Mouse (Mus musculus) gonadal fat pad, adult 2 months (tissue): ENCODE data around the gene Mfsd5. TPM values are rescaled to one million over a fixed set of nuclear protein-coding genes. Genes with fewer than 3 reads are reported as not detected.

Experiments
- DNase-seq: peaks from one replicate; pipeline ENCODE4 v3.0.0-alpha.2; 2012; ENCODE audit warnings: low read depth
- polyA plus RNA-seq: library from polyadenylated mRNA; depleted of rRNA; stranded (reverse); fragments of >200 nt; gene quantifications from 2 replicates; pipeline ENCODE4 v1.2.3, GENCODE M21; 2012; rRNA removed

The Mfsd5 gene
- polyA plus RNA-seq, 1 experiment, result 89.6 TPM

DNA sequence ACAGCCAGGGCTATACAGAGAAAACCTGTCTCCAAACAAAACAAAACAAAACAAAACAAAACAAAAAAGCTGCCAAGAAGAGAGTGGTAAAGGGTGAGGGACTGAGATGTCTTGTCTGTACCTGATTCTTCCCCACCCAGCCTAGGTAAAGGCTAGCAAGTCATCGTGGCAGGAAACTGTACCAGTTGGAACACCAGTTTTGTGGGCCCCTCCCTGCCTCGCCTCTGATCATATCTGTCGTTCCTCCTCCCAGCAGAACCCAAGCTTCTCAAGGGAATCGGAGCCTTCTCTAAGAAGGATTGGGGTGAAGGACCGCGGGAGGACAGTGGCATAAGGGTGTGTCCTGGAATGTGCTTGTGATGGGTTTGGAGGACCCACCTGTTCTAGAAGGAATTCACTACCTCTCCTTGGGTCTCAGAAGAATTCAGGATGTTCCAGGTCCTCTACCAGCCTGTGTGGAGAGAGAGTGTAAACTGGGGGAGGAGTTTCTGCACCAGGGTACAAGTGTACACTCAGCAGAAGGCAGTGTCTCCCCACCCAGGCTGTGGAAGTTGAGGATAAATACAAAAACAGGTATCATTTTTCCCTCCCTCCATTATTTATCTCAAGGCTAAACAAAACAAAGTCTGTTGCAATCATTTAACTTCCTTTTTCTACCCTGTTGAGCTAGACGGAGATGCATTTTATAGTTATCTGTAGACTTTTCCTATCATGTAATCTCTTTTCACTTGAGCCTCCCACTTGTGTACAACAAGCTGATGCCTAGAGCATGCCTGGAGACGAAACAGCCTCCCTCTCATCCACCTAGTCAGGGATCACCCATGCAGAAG, 3.4 kb downstream of the Mfsd5 start:
- no peak for DNase-seq

GRCm38 (mm10) chr15:102283648-102284047, 4.4 kb downstream of the Mfsd5 start:
- DNase-seq, result no peak

- no peak for DNase-seq
These were observed 8.1 kb downstream of the Mfsd5 start for GRCm38 (mm10) chr15:102287395-102287794.

- no peak for DNase-seq
These were observed 16.5 kb downstream of the Mfsd5 start, which contains the start of gene Espl1 for GRCm38 (mm10) chr15:102295633-102296367. Gene Espl1 (plus strand): TSS chr15:102296266.

DNA sequence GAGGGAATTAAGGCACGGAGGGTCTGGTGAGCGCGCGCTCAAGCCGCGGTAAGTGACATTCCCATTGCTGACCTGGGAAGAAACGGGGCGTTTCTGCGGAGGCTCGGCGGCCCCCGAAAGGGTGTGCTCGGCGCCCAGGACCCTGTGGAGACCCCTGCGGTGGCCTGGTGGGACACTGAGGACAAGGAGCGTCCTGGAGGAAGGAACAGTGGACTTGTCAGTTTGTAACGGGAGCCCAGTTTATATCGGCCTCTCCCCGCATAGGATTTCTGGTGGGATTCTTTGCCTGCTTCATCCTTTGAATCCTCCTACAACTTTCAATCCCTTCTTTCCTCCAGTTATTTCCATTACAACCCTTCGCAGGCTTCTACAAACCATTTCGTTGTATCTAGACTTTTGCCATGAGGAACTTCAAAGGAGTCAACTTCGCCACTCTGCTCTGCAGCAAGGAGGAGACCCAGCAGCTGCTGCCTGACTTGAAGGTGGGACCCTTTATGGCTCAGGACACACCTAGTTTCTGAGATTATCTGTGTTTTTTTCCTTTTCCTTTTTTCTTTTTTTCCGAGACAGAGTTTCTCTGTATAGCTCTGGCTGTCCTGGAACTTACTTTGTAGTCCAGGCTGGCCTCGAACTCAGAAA, 17.2 kb downstream of the Mfsd5 start:
- DNase-seq, result no peak

- DNase-seq, result no peak
These were observed 23.3 kb downstream of the Mfsd5 start for GRCm38 (mm10) chr15:102302542-102302941.

- DNase-seq, result no peak
These were observed 29.5 kb downstream of the Mfsd5 start for GRCm38 (mm10) chr15:102308717-102309116.

DNA sequence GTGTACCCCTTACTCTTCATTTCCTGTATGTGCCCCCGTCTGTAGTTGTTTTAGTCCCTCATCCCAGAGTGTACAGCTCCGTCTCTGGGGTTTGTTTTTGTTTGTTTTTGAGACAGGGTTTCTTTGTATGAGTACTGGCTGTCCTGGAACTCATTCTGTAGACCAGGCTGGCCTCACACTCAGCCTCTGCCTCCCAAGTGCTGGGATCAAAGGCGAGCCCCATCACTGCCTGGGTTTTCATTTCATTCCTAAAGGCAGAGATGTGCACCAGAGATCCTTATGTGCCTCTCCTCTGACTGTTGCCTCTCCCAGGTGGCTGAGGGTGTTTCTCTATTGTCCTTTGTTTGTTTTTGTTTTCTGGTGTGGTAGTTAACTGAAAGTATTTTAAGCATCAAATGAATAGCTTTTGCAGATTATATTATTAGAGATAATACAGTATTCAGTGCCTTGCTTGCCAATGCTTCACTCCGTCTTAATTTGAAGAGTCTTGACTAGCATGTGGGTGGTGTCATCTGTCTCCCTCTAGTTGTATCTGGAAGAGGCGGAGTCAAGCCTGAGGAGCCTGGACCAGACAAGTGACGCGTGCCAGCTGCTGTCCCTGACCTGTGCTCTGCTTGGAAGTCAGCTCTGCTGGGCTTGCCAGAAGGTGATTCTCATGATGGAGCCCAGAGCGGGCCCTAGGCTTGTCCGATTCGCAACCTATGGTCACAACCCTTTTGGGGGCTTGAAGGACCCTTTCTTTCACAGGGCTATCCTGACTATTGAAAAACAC, 31.0 kb downstream of the Mfsd5 start:
- no peak for DNase-seq

DNA sequence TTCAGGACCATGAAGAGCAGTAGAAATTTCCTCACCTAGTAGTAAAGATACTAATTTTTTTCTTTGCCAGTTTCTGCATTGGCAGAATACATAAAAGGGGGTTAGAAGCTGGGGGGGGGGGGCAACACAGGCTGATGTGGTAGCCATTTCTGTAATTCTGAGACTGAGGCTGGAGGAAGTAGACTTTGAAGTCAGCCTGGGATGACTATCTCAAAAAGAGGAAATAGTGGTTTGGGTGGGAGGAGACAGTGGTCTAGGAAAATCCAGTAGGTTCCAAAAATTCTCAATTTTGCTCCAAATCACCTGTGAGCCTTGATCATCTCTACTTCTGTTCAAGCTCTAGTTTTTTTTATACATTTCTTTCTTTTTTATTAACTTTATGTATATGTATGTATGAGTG, 32.2 kb downstream of the Mfsd5 start:
- no peak for DNase-seq

DNA sequence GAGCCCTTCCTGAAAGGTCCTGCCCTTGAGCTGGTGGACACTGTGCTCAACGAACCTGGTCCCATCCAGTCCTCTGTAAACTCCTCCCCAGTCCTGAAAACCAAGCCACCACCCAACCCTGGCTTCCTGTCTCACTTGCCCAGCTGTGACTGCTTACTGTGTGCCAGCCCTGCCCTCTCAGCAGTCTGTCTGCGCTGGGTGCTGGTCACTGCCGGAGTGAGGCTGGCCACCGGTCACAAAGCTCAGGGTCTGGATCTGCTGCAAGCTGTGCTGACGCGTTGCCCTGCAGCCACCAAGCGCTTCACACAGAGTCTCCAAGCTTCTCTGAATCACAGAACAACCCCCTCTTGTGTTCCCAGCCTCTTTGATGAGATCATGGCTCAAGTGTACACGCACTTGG, 36.0 kb downstream of the Mfsd5 start:
- no peak for DNase-seq

- DNase-seq, result no peak
These were observed 37.0 kb downstream of the Mfsd5 start for GRCm38 (mm10) chr15:102316263-102316662.

DNA sequence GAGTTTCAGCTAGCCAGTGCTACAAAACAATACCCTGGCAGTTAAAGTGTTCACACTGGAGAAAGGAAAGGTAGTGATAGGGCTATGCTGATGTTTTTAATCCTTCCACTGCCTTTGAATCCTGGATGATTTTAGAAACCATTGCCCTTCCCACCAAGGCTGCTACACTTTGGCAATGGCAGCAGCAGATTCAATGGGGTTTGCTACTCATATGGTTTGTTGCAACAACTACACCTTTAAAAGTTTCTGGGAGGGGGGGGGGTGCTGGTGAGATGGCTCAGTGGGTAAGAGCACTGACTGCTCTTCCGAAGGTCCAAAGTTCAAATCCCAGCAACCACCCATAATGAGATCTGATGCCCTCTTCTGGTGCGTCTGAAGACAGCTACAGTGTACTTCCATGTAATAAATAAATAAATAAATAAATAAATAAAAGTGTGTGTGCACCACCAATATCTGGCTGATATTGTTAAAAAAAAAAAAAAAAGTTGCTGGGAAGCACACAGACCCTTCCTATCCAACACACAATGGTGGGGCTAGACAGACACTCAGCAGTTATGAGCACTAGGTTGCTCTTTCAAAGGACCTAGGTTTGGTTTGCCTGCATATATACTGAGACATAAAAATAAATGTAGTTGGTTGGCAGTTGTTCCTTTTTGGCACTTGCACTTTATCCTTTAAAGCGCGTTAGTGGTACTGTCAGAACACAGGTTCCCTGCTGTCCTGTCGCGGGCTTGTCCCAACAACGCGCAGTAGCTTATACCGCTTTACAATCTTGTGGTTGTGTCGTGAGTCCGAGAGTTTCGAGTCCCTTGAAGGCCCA, 45.6 kb downstream of the Mfsd5 start:
- DNase-seq, result no peak

- no peak for DNase-seq
These were observed 46.8 kb downstream of the Mfsd5 start, which contains the start of gene Pfdn5 for GRCm38 (mm10) chr15:102326022-102326576. Gene Pfdn5 (plus strand): TSS chr15:102326116.

GRCm38 (mm10) chr15:102326892-102327291, 47.6 kb downstream of the Mfsd5 start:
- DNase-seq, result no peak

Other genes starting within 250 kb of the Mfsd5 start
- gene Eif4b, start 205.7 kb upstream of the Mfsd5 start, polyA plus RNA-seq, result 72.3 and 133 TPM in 2 replicates
- 92.6 and 151 TPM in 2 replicates for gene Tns2, start 179.0 kb upstream of the Mfsd5 start, polyA plus RNA-seq
- 60.3 and 67.4 TPM in 2 replicates for gene Spryd3, start 143.2 kb upstream of the Mfsd5 start, polyA plus RNA-seq
- gene Igfbp6, start 135.1 kb upstream of the Mfsd5 start, polyA plus RNA-seq, result 136 and 152 TPM in 2 replicates
- gene Soat2, start 128.9 kb upstream of the Mfsd5 start, polyA plus RNA-seq, result 0.69 and 1.1 TPM in 2 replicates
- 42.2 and 42.7 TPM in 2 replicates for gene Zfp740, start 76.2 kb upstream of the Mfsd5 start, polyA plus RNA-seq
- gene Csad, start 74.7 kb upstream of the Mfsd5 start, polyA plus RNA-seq, result 237 and 241 TPM in 2 replicates
- gene Itgb7, start 47.5 kb upstream of the Mfsd5 start, polyA plus RNA-seq, result 4.6 and 5.6 TPM in 2 replicates
- 35.1 and 37.8 TPM in 2 replicates for gene Rarg, start 21.9 kb upstream of the Mfsd5 start, polyA plus RNA-seq
- 0.25 and 0.27 TPM in 2 replicates for gene Gm9918, start 8.9 kb upstream of the Mfsd5 start, polyA plus RNA-seq
- gene Espl1, start 16.8 kb downstream of the Mfsd5 start, polyA plus RNA-seq, result 2.9 and 7.1 TPM in 2 replicates
- 179 and 237 TPM in 2 replicates for gene Pfdn5, start 46.7 kb downstream of the Mfsd5 start, polyA plus RNA-seq
- gene Myg1, start 52.3 kb downstream of the Mfsd5 start, polyA plus RNA-seq, result 52.7 and 56.4 TPM in 2 replicates
- 21.5 and 27.0 TPM in 2 replicates for gene Aaas, start 71.3 kb downstream of the Mfsd5 start, polyA plus RNA-seq
- 0.12 and 0.18 TPM in 2 replicates for gene Sp7, start 87.7 kb downstream of the Mfsd5 start, polyA plus RNA-seq
- 17.5 and 19.9 TPM in 2 replicates for gene Sp1, start 126.7 kb downstream of the Mfsd5 start, polyA plus RNA-seq
- gene Amhr2, start 165.9 kb downstream of the Mfsd5 start, polyA plus RNA-seq, result 5.5 and 7.0 TPM in 2 replicates
- 121 and 141 TPM in 2 replicates for gene Prr13, start 179.6 kb downstream of the Mfsd5 start, polyA plus RNA-seq
- 357 and 485 TPM in 2 replicates for gene Pcbp2, start 191.1 kb downstream of the Mfsd5 start, polyA plus RNA-seq
- gene Gm10337, start 224.3 kb downstream of the Mfsd5 start, polyA plus RNA-seq, result not detected in 2 replicates
- gene Map3k12, start 237.6 kb downstream of the Mfsd5 start, polyA plus RNA-seq, result 15.0 and 15.6 TPM in 2 replicates
- 49.3 and 66.4 TPM in 2 replicates for gene Tarbp2, start 238.7 kb downstream of the Mfsd5 start, polyA plus RNA-seq
- 4.8 and 5.8 TPM in 2 replicates for gene Npff, start 245.5 kb downstream of the Mfsd5 start, polyA plus RNA-seq